Mouse (Mus musculus) kidney, embryonic 14.5 days (tissue): Measurements from ENCODE around the gene Insig1. TPM values are rescaled to one million over a fixed set of nuclear protein-coding genes. Genes with fewer than 3 reads are reported as not detected.
A peak's percentile ranks its signal among the peaks of the same experiment; 100 is the strongest.

Source experiments
- ATAC-seq: fragments of 200-750 bp; cut with Nextera tagmentation; 2 replicates; pipeline ENCODE4 v1.8.0; 2017; ENCODE audit warnings: moderate number of reproducible peaks, mild to moderate bottlenecking, moderate TSS enrichment, moderate library complexity; ENCODE audit not compliant: low FRiP score, low TSS enrichment
- H3K27ac ChIP-seq: fragments of 300-500 bp; sonication (generic); 2 replicates; pipeline ENCODE4 v1.5.1; 2014; ENCODE audit warnings: low read depth, mild to moderate bottlenecking, low read length, moderate library complexity, mixed read lengths
- H3K27me3 ChIP-seq: fragments of 300-500 bp; sonication (generic); 2 replicates; pipeline ENCODE4 v1.6.1; 2014; ENCODE audit warnings: mild to moderate bottlenecking, low read length; ENCODE audit not compliant: control insufficient read depth, insufficient read depth
- H3K36me3 ChIP-seq: fragments of 300-500 bp; sonication (generic); 2 replicates; pipeline ENCODE4 v1.6.1; 2014; ENCODE audit warnings: low read length, mixed read lengths; ENCODE audit not compliant: control insufficient read depth, insufficient read depth
- H3K4me1 ChIP-seq: fragments of 300-500 bp; sonication (generic); 2 replicates; pipeline ENCODE4 v1.6.1; 2014; ENCODE audit warnings: low read length, mixed read lengths; ENCODE audit not compliant: control insufficient read depth, insufficient read depth
- H3K4me2 ChIP-seq: fragments of 300-500 bp; sonication (generic); replicated peaks from 2 replicates; pipeline ENCODE4 v1.6.1; 2014; ENCODE audit warnings: low read depth, mild to moderate bottlenecking, low read length
- H3K4me3 ChIP-seq: fragments of 300-500 bp; sonication (generic); 2 replicates; pipeline ENCODE4 v1.5.1; 2014; ENCODE audit warnings: mild to moderate bottlenecking, low read length
- H3K9ac ChIP-seq: fragments of 300-500 bp; sonication (generic); 2 replicates; pipeline ENCODE4 v1.6.1; 2014; ENCODE audit warnings: low read depth, mild to moderate bottlenecking, low read length, moderate library complexity
- H3K9me3 ChIP-seq: fragments of 300-500 bp; sonication (generic); 2 replicates; pipeline ENCODE4 v1.6.1; 2016; ENCODE audit warnings: low read length; ENCODE audit not compliant: control insufficient read depth
- WGBS: fragments of 180-500 bp; shearing (Covaris S2); extraction: QIAGEN DNeasy Blood & Tissue Kit; methylation state at CpG from one replicate; pipeline ENCODE4 v1.1.7; 2014; 5-methylcytosine and 5-hydroxymethylcytosine counted together
- polyA plus RNA-seq: library from polyadenylated mRNA; unstranded; fragments of >200 nt; fragmentation: Nextera tagmentation; extraction: Ambion mirVana; gene quantifications from 2 replicates; pipeline ENCODE4 v1.2.1, GENCODE M21; 2014

The Insig1 gene
- polyA plus RNA-seq, 1 experiment from 2014 or later, result 68.4 TPM

DNA sequence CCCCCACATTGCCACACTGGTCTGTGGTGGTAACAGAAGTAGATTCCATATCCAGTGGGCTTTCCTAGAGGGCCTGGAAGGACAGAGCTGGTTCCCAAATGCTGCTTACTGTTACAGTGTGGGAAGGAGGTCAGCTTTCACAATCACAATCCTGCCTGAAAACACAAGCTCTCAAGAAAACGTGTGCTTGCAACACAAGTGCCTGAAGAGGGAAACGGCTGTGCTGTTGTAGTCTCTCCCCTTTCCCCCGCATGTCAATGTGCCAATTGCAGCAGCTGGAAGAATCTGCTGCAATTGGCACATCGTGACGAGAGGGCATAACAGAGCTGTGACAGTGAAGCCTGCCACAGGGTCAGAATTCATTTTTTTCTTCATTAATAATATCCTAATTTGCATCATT is 33.5 kb upstream of the Insig1 start:
- H3K4me1 ChIP-seq, result 0 out of 2 replicates have a peak, but pooled peaks cover 5% of the 10 kb centered on the region
- WGBS, result 49% methylated on average over 5 of the region's 5 CpGs
- H3K9me3 ChIP-seq, result no peaks in the 10 kb centered on the region
- no peak overlapping the region for H3K4me2 ChIP-seq
- ATAC-seq, result 0 out of 2 replicates have a peak, but pooled peaks have one; percentile 37
- H3K9ac ChIP-seq, result no peak overlapping the region
- H3K4me3 ChIP-seq, result no peak overlapping the region
- H3K27ac ChIP-seq, result no peak overlapping the region
- no peaks in the 10 kb centered on the region for H3K27me3 ChIP-seq
- H3K36me3 ChIP-seq, result no peaks in the 10 kb centered on the region

DNA sequence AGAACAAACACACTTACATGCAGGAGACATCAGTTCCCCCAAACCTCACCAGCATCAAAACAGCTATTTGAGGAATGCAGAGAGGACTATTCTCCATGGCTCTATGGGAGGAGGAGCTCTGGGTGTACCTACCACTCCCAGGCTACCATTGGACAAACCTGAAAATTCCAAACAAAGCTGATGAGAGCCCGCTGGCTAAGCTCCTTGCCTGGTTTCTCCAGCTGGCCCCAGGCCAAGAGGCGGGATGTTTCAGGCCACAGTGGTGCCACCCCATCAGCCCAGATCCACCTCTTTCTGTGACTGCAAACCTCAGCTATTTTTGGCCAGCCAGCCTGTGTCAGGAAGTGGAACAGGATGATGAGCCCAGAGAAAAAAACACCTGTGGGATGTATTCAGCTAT is 33.0 kb upstream of the Insig1 start:
- no peak overlapping the region for H3K4me2 ChIP-seq
- ATAC-seq, result peak; percentile 58
- no peak overlapping the region for H3K27ac ChIP-seq

DNA sequence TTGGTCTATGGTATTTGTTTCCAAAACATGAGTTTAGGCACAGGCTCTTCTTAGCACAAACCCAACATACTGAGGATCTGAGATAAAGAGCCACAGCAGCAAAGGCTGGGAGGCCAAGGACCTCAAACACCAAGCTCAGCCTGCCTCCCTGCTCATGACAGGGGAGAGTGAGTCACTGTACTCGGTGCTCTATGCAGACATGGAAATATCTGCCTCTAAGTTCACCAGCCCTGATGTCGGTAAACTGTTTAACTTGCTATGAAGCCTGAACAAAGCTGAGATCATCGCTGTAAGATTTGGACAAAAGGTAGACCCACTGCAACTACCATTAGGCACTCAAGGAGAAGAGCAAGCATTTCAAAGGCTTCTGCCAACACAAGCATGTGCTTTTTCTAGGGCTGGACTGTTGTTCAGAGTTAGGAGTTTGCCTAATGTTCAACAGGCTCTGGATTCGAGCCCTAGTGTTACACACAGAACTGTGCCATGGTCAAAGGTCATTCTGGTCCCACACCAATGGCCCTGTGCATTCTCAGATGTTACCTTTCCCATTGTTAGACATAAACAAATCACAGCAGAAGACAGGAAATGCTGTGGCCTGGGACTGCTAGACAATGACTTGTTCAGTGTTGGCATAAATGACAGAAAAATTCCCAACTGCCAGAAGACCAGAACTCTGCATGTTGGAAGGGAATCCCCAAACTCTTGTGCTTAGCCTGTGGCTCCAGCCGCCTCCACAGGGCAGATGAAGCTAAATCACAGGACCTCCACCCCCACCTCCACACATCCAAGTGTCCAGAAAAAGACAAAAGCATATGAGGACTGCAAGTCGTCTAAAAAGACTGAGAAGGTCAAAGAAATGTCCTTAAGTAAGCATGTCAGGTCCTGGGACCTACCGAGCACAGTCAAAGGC is 31.2 kb upstream of the Insig1 start:
- Histone ChIP-seq H3K27me3 (no peaks in the 10 kb centered on the region), H3K4me2 (no peak overlapping the region), H3K27ac (no peak overlapping the region), H3K36me3 (no peaks in the 10 kb centered on the region), H3K9me3 (peaks cover 2% of the 10 kb centered on the region; the same call in 1 of the 2 replicates), H3K4me1 (0 out of 2 replicates have a peak, but pooled peaks cover 5% of the 10 kb centered on the region), H3K9ac (no peak overlapping the region), H3K4me3 (no peak overlapping the region)
- no peak for ATAC-seq
- 80% methylated on average over 7 of the region's 7 CpGs for WGBS

More for the DNA sequence above, 33.0 kb upstream of the Insig1 start:
- Histone ChIP-seq H3K4me3 (no peak overlapping the region), H3K4me1 (0 out of 2 replicates have a peak, but pooled peaks cover 5% of the 10 kb centered on the region), H3K9ac (no peak overlapping the region), H3K27me3 (no peaks in the 10 kb centered on the region), H3K36me3 (no peaks in the 10 kb centered on the region), H3K9me3 (no peaks in the 10 kb centered on the region)
- 40% methylated on average over 2 of the region's 2 CpGs for WGBS

DNA sequence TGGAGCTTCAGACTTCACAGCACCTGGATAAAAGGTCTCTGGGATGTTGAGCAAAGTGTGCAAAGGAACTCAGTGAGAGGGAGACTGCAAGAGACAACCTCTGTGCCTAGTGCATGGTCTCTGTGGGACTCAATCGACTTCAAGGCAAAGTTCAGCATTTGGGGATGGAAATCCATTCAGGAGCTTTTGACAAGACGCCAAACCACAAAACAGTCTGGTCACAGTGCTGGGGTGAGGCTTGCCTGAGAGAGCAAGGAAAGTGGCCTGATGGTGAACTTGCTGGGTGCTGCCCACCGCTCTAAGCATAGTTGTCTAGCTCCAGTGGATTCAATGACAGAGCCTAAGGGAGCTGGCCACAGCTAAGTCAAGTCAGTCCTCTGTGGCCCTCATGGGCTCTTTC is 30.4 kb upstream of the Insig1 start:
- WGBS, result 89% methylated on average over 3 of the region's 3 CpGs

DNA sequence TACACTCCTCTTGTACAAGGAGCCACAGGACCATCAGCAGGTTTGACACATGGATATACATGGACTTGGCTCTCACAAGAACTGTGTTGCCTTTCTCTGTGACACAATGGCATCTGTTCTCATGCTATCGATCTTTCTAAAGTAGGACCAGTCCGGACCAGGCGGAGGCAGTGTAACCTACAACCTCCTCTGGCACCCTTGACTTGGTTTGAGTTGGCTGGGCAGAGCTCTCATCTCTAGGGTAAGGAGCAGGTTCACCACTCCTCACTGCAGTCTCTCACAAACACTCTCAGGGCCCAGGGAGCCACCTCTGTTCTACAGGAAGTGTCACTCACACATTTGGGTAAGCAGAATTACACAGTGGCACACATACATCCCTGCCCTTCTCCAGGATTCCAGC is 29.1 kb upstream of the Insig1 start:
- Histone ChIP-seq H3K9ac (no peak overlapping the region), H3K4me1 (0 out of 2 replicates have a peak, but pooled peaks cover 5% of the 10 kb centered on the region), H3K4me2 (no peak overlapping the region), H3K27ac (no peak overlapping the region), H3K27me3 (no peaks in the 10 kb centered on the region), H3K4me3 (no peak overlapping the region), H3K36me3 (no peaks in the 10 kb centered on the region), H3K9me3 (peaks cover 2% of the 10 kb centered on the region; the same call in 1 of the 2 replicates)
- ATAC-seq, result no peak
- 96% methylated on average over 3 of the region's 3 CpGs for WGBS

More for the DNA sequence above, 30.4 kb upstream of the Insig1 start:
- no peak overlapping the region for H3K4me3 ChIP-seq
- ATAC-seq, result no peak
- H3K9ac ChIP-seq, result no peak overlapping the region
- 0 out of 2 replicates have a peak, but pooled peaks cover 5% of the 10 kb centered on the region for H3K4me1 ChIP-seq
- peaks cover 2% of the 10 kb centered on the region; the same call in 1 of the 2 replicates for H3K9me3 ChIP-seq
- no peak overlapping the region for H3K4me2 ChIP-seq
- H3K27me3 ChIP-seq, result no peaks in the 10 kb centered on the region
- H3K27ac ChIP-seq, result no peak overlapping the region
- H3K36me3 ChIP-seq, result no peaks in the 10 kb centered on the region

DNA sequence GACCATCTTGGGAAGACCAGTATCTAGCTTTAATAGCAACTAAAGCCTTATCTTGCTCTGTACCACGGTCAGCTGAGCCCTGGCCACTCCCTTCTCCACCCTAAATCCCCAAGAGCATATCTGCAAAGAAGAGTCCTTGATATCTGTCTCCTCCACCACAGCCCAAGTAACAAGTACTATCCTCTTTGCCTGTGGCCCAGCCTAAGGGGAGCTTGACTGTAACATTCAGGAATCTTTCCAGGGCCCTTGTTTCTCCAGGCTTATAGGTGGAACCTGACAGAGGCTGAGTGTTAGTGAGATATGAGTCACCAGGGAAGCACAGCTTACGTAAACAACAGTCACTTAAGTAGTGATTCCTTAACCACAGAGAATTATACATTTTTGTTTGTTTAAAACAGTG is 28.4 kb upstream of the Insig1 start:
- no peak for ATAC-seq
- Histone ChIP-seq H3K36me3 (no peaks in the 10 kb centered on the region), H3K27me3 (no peaks in the 10 kb centered on the region), H3K4me2 (no peak overlapping the region), H3K4me3 (no peak overlapping the region), H3K9me3 (peaks cover 2% of the 10 kb centered on the region; the same call in 1 of the 2 replicates), H3K27ac (no peak overlapping the region), H3K9ac (no peak overlapping the region), H3K4me1 (no peaks in the 10 kb centered on the region)
- WGBS, result 69% methylated on average over 2 of the region's 2 CpGs

DNA sequence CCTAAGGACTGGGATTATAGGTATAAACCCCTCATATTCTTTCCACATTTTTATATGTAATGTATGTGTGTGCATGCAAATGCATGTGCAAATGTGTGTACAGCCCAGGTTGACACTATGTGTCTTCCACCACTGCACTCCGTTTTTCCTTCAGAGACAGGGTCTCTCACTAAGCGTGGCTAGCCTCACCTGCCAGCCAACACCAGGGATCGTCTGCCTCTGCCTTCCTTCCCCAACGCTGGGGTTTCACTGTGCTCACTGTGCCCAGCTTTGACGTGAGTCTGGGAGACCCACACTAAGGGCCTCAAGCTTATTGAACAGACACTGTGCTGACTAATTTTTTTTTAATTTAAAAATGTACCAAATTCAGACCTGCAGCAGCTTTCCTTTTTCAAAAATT is 27.8 kb upstream of the Insig1 start:
- Histone ChIP-seq H3K4me1 (no peaks in the 10 kb centered on the region), H3K9me3 (peaks cover 2% of the 10 kb centered on the region; the same call in 1 of the 2 replicates), H3K4me2 (no peak overlapping the region), H3K27ac (no peak overlapping the region), H3K36me3 (no peaks in the 10 kb centered on the region), H3K27me3 (no peaks in the 10 kb centered on the region), H3K4me3 (no peak overlapping the region), H3K9ac (no peak overlapping the region)
- WGBS, result 80% methylated on average over 5 of the region's 5 CpGs
- ATAC-seq, result no peak

DNA sequence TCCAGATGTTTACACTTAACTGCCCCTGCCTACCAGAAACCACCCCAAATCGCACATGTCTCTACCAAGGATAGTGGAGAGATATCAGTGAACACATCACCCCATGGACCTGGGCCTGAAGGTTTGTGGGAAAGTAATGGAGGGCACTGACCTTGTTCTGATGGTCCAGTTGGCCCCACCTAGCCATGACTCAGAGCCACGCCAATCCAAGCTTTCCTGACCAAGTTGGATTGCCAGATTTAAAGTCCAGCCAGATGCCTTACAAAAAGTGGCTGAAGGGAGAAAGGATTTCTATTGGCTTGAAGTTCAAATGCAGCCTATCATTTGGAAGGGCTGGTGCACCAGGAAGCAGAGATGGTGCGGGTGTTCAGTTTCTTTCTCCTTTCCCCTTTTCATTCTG is 24.2 kb upstream of the Insig1 start:
- Histone ChIP-seq H3K4me2 (no peak overlapping the region), H3K9me3 (peaks cover 2% of the 10 kb centered on the region; the same call in 1 of the 2 replicates), H3K9ac (no peak overlapping the region), H3K27ac (no peak overlapping the region), H3K36me3 (no peaks in the 10 kb centered on the region), H3K27me3 (no peaks in the 10 kb centered on the region), H3K4me1 (no peaks in the 10 kb centered on the region), H3K4me3 (no peak overlapping the region)
- ATAC-seq, result no peak
- 81% methylated on average over 3 of the region's 3 CpGs for WGBS

DNA sequence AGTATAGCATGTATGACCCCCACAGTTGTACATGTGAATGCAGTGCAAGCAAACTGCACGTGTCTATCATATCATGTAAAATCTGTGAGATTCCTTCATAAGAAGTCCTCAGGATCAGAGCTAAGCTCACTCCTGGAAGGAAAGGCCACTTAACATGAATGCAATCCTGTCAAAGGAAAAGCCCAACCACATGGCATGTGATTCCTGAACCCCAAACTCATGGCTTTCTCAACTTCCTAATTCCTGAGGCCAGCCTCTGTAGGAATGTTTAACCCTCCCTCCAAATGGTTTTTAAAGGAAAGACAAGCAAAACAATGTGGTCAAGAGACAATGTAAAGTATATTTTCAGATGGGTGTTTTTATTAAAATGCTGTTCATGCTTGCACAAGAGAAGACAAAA is 23.2 kb upstream of the Insig1 start:
- WGBS, result 88% methylated on average over 1 of the region's 1 CpGs
- Histone ChIP-seq H3K27ac (no peak overlapping the region), H3K36me3 (no peaks in the 10 kb centered on the region), H3K9ac (no peak overlapping the region), H3K27me3 (no peaks in the 10 kb centered on the region), H3K4me2 (no peak overlapping the region), H3K4me1 (no peaks in the 10 kb centered on the region), H3K9me3 (peaks cover 2% of the 10 kb centered on the region; the same call in 1 of the 2 replicates), H3K4me3 (no peak overlapping the region)
- no peak for ATAC-seq
